Mouse (Mus musculus) adrenal gland, postnatal 10 days (tissue): ENCODE measurements around the gene Tbc1d22a. TPM values are rescaled to one million over a fixed set of nuclear protein-coding genes. Genes with fewer than 3 reads are reported as not detected.

Experiments
- DNase-seq: peaks from one replicate; pipeline ENCODE4 v3.0.0; 2021; ENCODE audit warnings: mixed read lengths
- total RNA-seq, 2 experiments: library from RNA; stranded (reverse); gene quantifications; 2 replicates each; pipeline ENCODE4 v1.2.3; 2021

The Tbc1d22a gene
- total RNA-seq, 2 experiments from 2014 or later = 26.2 to 31.6 TPM

DNA sequence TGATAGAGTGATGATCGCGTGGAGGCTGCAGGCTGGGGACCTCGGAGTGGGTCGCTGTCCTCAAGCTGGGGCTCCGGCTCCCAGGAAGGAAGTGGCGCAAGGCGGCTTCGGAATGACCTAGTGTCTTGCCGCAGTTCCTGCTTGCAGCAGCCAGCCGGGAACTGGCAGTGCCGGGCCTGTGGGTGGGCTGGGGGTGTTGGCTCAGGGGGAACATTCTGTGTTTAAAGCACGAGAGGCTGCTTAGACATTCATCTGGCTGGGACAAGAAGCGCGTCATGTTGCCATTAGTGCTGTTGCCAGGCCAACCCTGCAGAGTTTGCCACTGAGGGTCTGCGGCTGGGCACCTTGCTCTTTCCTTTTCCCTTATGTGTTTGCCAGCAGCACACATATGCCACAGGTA, 63.2 kb downstream of the Tbc1d22a start:
- DNase-seq = no peak

DNA sequence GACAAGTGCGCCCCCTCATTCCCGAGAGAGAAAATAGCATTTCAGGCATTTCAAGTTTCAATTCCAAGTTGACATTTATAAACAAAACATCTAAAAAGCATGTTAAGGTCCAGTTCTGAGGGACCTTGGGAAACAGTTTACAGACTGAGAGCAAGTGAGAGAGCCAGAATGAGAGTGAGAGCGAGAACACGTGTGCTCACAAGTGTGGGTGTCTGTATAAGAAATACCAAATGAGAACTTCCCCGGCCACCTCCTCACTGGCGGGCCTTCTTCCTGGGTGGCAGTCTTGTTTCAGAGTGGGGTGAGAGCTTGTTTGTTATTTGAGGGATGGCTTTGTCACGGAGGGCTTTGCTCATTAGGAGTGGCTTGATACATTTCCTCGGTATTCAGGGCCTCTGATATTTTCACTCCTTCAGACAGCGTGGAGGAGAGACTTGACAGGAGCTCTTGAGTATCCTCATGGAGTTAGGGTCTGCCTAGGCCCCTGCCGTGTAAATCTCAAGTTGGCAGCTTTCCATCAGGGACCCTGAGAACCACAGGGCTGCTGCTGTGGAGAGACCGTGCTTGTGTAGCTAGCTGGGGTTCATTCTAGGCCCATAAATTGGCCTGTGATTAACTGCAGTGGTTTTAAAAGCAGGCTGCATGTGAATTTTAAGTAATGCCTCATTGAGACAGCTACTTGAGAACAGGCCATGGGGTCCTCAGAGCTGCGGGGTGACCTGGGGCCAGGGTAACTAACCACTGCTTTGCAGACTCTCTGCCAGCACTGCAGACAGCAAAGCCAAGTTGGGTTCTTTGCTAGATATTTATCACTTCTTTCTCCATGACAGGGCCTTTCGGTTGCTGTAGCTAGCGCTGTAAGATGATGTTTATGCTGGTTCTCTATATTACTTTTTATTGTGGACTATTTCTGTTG, 65.1 kb downstream of the Tbc1d22a start:
- DNase-seq = no peak

GRCm38 (mm10) chr15:86280137-86280536, 65.9 kb downstream of the Tbc1d22a start:
- DNase-seq = no peak

GRCm38 (mm10) chr15:86283238-86283637, 69.0 kb downstream of the Tbc1d22a start:
- DNase-seq = no peak

GRCm38 (mm10) chr15:86285296-86285695, 71.0 kb downstream of the Tbc1d22a start:
- no peak for DNase-seq

GRCm38 (mm10) chr15:86290074-86290473, 75.8 kb downstream of the Tbc1d22a start:
- no peak for DNase-seq

- no peak for DNase-seq
Measured at GRCm38 (mm10) chr15:86292288-86292687, 78.0 kb downstream of the Tbc1d22a start.

DNA sequence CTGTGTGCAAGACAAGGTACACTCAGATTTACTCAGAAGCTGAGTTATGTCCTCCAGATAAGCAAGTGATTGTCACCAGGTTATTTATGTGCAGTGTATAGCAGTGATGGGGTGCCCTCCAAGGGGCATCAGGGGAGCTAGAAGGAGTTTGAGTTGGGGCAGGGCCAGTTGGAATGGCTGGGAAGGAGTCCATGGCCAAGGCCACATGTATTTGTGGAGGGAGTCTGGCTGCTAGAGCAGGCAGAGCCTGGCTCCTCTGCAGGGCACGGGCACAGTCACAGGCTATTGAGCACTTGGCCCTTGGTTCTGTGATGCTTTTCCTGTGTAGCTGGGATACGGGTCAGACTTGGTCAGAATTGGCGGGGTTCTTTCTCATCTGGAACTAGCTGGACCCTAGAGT, 80.2 kb downstream of the Tbc1d22a start:
- no peak for DNase-seq

DNA sequence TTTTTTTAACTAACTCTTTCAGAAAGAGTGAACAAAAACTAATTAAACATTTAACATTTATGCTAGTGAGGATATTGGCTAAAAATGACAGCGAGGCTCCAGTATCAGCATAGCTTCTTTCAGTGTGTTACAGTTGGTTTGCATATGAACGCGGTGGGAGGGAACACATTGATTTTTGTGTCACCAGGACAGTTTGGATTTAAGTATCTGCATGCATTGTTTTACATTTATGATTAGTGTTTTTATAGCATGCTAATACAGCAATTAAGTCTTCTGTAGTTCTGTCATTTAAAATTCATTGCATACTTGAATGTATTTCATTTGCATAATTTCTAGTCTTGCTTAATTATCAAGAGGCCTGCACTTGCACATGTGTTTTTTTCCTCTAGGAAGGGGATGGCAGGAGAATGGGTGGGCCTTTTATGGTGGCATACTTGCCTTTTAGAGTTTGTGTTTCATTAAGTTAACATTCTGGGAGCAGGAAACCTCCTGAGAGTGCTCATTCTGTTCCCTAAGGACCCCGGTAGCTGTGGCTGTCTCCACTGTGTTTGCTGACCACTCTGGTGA, 81.5 kb downstream of the Tbc1d22a start:
- DNase-seq = no peak

- no peak for DNase-seq
Measured at GRCm38 (mm10) chr15:86297281-86297680, 83.0 kb downstream of the Tbc1d22a start.

- DNase-seq = no peak
Measured at GRCm38 (mm10) chr15:86303876-86304275, 89.6 kb downstream of the Tbc1d22a start.

- DNase-seq = no peak
Measured at GRCm38 (mm10) chr15:86304861-86305260, 90.6 kb downstream of the Tbc1d22a start.

- no peak for DNase-seq
Measured at GRCm38 (mm10) chr15:86305290-86305689, 91.0 kb downstream of the Tbc1d22a start.

GRCm38 (mm10) chr15:86309213-86309829, 95.1 kb downstream of the Tbc1d22a start:
- DNase-seq = no peak

DNA sequence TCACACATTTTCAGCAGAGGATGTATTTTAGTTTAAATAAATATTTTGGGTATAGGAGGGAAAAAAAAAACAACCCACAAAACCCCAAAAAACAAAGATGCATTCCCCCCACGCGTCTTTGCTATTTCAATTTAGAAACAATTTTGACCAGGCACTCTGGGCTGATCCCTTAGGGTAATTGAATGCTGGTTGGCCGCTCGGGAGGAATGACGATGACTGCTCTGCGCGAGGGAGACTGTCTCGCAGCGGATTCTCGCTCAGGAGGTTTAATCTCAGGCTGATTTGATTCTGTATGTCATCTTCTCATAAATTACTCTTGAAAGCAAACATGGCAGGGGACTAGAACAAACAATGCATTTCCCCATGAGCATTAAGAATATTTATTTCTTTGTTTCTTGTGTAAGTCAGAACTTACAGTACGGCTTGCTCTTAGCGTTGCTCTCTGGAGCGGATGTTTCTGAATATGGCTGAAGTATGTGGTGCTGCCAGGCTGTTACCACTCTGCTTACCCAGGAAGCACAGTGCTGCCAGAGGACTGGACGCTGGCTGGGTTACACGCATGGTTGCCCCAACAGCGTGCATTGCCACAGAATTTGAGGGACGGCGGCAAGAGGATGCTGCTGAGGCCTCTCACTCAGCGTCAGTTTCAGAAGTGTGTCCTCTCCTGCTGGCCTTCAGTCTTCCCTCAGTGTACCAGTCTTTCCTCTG, 106.7 kb downstream of the Tbc1d22a start:
- DNase-seq = no peak

DNA sequence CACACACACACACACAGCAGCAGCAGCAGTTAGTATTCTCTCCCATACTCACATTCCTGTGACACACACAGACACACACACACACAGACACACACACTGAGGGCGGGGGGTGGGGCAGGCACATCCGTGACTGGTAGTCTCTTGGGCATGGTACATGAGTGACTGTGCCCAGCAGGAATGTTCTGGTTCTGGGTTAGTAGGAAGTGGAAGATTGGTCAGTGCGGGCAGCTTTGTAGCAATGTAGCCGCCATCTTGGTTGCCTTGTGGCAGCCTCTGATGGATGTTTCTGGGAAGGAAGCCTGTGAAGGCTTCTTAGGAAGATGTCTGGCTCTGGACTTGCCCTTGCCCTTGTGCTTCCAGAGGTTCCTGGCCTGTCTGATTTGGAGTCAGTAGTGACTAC, 112.1 kb downstream of the Tbc1d22a start:
- DNase-seq = no peak

DNA sequence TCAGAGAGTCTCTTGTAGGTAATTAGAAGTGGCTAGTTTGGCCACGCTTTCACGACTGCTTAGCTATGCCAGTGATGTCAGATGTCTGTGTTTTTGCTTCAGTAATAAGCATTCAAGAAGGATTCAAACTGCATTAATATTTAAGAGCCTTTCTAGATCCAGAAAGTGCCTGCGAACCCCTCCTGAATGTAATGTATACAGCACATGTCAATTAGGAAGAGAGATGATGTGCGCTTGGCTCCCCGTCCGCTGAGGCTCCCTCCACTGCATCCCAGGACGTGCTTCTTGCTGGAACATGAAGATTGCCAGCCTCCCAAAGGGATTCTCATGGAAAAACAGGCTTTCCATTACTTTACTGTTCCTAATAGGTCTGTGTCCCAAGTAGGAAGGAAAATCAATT, 115.7 kb downstream of the Tbc1d22a start:
- no peak for DNase-seq

DNA sequence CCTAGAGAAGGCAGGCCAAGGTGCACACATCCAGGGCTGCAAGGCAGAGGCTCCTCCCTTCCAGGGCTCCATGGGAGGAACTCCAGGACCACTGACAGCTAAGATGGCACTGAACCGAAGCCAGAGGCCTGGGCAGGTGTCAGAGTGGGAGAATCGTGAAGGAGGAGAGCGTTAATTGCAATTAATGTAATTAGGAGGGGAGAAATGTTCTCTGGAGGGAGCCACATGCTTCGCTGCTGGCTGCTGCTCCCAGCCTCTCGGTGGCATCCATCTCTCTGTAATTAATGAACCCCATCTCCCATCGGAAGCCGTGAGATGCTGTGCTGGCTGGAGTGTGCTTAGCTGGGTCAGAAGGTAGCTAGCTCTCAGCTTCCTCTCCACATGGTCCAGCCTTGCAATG, 116.2 kb downstream of the Tbc1d22a start:
- DNase-seq = no peak

DNA sequence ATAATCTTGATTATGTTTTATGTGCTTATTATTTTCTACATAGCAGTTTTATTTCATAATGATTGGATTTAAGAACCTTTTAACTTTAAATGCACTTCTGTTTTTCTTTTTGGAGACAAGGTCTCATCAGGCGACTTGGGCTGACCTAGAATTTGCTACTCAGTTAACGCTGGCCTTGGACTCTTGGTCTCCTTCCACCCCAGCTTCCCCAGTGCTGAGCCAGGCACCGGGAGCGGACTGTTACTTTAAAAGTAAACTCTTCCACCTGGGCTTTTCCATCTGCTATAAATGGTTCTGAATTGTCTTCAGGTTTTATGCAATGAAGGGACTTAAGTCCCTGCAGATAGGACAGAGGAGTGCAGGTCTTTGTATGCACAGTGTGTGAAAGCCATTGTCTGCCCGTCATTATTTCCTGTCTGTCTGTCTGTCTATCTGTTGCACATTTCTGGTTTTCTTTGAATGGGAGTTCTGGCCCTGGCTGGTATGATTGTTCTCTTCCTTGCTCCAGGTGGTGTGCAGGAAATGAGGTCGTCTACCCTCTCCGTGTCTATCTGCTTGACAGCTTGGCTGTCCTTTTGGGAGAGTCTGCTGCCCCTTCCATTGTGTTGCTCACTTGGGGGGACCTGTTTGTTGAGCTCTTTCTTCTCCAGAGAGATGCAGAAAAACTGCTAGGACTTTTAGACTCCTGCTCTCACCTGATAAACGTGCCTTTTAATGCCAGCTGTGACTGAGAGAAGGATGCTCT, 117.4 kb downstream of the Tbc1d22a start:
- DNase-seq = no peak

DNA sequence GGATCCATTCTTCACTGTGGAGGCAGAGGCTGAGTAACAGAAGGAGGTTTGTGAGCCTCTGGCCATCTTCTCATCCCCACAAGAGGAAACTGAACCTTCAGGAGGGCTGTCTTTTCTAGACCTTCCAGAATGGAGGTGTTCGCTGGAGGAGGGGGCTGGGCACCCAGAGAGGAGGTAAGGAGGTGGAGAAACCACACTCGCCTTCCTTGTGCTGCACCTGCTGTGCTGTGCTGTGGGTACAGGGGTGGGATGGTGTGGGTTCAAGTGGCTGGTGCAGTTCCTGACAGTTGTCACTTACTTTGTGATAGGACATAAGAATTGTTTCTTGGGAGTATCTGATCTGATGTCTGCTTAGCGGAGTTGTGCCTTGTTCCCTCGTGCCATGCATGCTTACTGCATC, 118.9 kb downstream of the Tbc1d22a start:
- no peak for DNase-seq

DNA sequence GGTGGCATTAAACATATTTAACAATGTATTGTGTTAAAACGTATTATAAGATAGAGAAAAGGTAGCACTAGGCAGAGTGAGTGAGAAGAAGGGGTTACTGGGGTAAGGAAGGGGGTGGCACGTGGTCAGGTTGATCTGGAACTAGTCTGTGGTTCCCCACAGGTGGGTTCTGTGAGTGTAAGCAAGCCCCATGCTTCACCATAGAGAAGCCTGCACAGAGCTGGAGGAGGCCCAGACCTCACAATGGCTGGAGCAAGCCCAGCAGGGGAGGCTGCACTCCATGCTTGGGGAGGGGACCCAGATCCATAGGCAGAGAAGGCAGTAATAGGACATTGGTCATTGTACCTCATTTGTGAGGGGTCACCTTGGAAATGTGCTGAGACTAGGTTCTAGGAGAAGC, 119.3 kb downstream of the Tbc1d22a start:
- no peak for DNase-seq

- DNase-seq = no peak
Measured at GRCm38 (mm10) chr15:86334276-86334675, 120.0 kb downstream of the Tbc1d22a start.
